Mouse (Mus musculus) heart, postnatal 36 days (tissue): Measurements from ENCODE around the gene Lep. TPM values are rescaled to one million over a fixed set of nuclear protein-coding genes. Genes with fewer than 3 reads are reported as not detected.

Experiments used
- DNase-seq, 2 experiments: peaks; one replicate each; pipeline ENCODE4 v3.0.0; 2021 to 2022
- intact Hi-C: fragments of 180-260 bp; cut with DNase I; formaldehyde crosslinking; loops from one replicate; pipeline ENCODE4 v1.15.1; 2025
- total RNA-seq, 2 experiments: library from RNA; stranded (reverse); gene quantifications; 2 replicates each; pipeline ENCODE4 v1.2.3; 2021

The Lep gene
- total RNA-seq, 2 experiments from 2014 or later: 0.22 TPM; not detected in 1

DNA sequence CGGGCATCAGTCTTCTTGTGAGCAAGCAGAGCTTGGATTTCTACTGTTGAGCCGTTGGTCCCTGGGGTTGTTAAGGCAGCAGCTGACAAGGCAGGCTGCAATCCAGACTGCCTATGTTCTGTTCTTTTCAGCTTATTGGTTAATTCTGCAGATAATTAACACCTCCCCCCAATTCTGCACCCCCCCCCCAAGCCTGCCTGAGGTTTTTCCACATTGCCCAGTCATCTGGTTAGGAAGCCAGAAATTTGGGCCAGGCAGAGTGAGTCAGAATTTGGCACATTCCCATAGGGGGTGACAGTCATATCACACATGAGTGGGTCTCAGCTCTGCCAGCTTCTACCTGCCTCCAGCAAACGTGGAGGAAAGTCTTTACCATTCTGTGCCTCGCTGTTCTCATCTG is 23.3 kb upstream of the Lep start:
- intact Hi-C loops: no loop called here
- DNase-seq: no peak

DNA sequence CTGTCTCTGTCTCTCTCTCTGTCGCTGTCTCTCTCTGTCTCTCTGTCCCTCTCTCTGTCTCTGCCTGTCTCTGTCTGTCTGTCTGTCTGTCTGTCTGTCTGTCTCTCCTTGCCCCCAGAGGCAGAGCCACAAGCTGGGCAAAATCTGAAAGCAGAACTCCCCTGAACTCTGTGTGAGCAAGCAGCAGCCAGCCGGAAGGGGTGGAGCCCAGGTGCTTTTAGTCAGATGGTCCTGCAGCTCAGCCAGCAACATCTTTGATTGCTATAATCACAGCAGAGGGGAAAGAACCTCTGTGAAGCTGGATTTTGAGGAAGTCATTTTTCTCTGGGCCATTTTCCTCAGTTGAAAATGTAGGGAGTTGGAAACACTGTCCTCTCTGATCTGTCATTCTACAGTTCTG is 19.8 kb upstream of the Lep start:
- no peak for DNase-seq
- intact Hi-C loops: no loop called here

DNA sequence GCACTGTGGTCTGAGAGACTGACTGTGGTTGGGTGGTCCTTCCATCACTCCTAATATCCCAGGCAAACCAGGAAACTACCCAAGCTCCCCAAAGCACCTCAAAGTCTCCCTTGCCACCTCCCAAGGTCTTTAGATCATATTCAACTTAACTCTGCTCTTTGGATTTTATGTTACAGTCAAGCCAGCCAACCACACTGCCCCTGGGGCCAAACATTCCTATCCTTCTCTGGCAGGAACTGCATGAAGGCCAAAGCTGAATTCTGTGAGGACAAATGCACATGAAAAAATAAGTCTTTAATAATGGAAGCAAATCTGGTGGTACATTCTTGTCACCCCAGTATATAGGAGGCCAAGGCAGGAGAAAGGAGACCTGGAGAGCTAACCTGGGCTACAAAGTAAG is 16.0 kb upstream of the Lep start:
- intact Hi-C loops: no loop called here
- DNase-seq: no peak

DNA sequence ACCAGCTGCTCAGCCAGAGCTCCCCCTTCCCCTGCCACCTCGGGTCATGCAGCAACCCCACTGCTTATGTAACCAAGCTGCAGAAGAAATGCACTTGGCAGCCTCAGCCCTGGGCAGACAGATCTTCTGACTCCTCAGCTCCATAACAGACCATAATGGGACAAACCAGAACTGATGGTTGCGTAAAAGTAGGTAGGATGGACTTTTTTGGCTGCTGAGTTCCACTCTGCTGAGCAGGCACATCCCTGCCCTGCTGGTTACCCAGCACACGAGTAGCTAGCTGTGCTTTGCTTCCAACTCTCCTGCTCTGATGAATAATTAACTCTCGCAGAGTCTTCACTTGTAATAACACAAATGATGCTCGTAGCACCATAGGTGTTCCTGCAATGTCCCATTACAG is 10.1 kb upstream of the Lep start:
- DNase-seq: no peak
- intact Hi-C loops: no loop called here

DNA sequence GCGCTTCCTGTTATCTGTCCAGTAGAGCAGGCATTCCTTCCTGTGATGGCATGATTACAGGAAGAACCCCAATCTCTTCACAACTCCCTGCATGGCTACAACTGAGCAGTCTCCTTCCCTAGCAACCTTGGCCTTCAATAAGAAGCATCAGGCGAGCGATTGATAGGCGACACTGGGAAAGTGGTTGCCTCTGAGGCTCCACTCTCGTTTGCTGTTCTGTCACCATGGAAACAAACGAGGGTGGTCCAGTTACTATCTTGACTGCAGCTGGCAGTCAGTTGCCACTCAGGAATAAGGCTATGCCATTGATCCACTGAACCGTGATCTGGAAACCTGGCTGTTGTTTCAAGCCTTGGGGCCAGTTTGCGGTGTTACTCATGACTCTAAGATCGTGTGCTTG is 7.8 kb upstream of the Lep start:
- DNase-seq: no peak
- intact Hi-C loops: no loop called here

DNA sequence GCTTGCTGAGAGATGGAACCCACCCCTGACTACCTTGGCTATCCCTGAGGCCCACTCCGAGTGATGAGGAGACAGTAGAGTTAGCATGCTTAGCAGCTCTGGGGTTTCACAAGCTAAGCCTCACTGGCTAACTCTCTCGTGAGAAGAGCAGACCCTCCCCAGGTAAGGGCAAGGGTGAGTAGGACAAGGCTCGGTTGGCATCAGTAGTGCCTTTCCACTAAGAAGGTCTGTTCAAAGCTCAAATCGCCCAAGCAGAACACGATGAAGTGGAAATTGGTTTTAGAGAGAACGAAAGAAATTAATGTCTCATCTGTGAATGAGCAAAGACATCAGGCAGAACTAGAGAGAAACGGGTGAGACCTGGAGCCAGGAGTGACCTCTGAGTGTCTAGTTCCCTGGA is 6.8 kb upstream of the Lep start:
- intact Hi-C loops: no loop called here
- no peak for DNase-seq

DNA sequence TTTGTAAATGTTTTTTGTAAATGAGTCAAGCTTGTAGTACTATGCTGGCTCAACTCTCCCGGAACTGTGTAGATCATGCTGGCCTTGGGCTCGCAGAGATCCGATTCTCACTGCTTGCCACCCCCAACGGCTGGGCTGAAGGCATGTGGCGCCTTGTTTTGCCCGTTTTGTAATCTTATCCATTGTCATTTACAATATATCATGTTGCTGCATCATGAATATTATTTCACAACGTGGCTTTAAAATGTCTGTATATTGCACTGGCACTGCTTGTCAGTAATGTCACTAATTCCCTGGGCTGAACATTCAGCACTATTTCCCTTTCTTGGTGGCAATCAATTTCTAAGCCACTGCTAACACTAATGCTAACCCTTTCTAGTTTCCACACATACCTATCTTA is 3.6 kb upstream of the Lep start:
- DNase-seq: no peak
- intact Hi-C loops: no loop called here

DNA sequence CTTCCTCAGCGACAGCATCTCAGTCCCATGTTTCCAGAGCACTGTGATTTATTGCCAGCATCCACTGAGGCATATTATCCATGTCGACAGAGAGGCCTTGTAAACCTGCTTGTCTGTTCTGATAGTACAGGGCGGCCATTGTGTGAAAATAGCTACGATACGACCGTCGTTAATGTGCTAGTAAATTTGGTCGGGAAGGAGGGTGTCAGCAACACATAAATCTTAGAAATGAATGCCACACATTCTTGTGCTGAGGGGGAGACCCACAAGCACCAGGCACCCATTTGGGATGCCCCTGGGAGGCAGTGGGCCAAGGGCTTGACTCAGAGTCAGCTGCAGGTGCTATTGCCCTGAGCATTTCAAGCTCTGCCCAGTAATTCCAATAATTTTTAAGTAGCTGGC is 6.4 kb downstream of the Lep start:
- DNase-seq: no peak
- intact Hi-C loops: no loop called here

DNA sequence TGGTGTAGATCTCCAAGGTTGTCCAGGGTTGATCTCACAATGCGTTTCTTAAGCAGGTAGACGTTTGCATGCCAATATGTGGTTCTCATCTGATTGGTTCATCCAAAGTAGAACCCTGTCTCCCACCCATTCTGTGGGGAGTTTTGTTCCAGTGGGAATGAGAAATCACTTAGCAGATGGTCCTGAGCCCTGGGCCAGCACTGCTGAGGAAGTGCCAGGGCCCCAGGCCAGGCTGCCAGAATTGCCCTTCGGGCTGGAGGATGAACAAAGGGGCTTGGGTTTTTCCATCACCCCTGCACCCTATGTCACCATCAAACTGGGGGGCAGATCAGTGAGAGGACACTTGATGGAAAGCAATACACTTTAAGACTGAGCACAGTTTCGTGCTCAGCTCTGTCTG is 12.2 kb downstream of the Lep start:
- DNase-seq: no peak
- intact Hi-C loops: no loop called here

DNA sequence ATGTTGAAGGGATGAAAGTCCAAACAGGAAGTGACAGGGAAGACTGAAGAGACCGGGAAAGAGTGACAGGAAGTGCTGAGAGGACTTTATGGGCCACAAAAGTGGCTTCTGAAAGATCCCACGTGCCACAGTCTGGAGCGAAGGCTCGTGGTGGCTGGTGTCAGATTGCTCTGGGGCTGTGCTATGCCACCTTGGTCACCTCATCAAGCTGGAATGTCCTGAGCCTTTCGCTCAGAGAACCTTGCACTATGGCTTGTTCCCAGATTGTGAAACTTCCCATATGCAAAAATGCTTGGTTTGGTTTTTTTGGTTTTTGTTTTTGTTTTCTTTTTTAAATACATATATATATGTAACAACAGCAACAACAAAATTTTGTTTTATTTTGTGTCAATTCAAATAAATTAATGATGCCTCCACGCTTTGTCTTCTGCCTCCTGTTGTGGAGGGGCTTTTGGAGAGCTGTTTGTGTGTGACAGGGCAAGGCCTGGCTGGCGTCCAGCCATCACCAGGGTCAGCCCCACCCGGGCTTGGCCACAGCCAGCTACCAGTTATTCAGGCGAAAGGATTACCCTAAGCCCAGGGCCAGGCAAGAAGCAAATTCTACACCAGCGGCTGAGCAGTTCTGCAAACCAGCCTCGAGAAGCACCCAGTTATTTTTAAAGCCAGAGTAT is 13.6 kb downstream of the Lep start:
- no peak for DNase-seq
- intact Hi-C loops: no loop called here

DNA sequence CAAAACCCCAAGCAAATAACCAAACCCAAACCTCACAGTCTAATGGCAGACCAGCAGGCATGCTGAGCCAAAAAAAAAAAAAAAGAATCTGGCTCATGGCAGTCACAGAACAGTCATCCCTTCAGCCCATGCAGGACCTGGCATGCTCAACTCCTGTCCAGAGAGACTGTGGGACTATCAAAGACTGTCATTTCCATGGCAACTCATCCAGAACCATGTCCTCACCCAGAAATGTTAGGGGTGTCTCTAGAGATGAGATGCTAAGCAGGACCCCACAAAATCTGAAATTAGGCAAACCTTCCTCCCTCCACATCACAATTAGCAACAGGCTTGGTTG is 14.1 kb downstream of the Lep start:
- DNase-seq: no peak

DNA sequence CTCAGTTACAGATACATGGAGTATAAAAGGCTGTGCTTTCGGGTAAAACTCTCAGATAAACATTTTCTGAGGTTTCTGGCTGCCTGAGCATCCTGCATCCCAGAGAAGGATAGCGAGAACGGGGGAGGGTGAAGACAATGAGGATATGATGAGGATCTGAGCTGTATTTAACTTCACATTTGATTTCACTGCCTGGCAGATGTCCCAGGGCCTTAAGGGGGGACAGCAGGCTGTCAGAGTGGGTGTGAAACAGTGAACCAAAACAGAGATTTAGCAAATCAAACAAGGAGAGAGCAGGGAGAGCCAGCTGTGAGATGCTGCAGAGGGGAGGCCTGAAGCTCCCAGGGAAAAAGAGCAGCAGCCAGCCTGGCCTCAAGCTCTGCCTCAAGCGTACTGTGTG is 19.3 kb downstream of the Lep start:
- DNase-seq: no peak
- intact Hi-C loops: no loop called here

More for the DNA sequence above, 14.1 kb downstream of the Lep start:
- intact Hi-C loops: no loop called here

DNA sequence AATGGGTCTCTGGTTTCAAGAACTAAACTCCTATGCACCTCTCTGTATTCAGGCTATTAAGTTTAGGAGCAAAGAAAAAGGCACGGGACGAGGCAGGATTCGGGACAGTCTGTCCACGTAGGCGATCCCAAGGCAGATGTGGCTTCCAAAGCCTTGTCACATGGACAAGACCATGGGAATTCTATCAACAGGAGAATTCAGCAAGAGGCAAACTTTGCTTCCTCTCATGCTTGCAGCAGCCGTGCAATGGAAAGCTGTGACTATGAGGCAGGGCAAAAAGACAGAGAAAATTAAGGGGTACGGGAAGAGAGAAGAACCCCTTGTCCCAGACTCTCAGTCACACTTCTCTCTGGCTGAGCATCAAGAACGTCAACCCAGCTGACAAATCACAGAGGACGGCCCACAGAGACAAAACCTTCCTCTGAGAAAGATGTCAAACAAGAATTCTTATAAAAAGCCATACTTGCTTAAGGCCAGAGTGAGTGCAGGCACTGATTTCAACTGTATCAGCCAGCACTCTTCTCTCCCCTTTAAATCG is 21.9 kb downstream of the Lep start:
- peak in 1 of 2 experiments; percentile 17 for DNase-seq
- intact Hi-C loops: no loop called here

DNA sequence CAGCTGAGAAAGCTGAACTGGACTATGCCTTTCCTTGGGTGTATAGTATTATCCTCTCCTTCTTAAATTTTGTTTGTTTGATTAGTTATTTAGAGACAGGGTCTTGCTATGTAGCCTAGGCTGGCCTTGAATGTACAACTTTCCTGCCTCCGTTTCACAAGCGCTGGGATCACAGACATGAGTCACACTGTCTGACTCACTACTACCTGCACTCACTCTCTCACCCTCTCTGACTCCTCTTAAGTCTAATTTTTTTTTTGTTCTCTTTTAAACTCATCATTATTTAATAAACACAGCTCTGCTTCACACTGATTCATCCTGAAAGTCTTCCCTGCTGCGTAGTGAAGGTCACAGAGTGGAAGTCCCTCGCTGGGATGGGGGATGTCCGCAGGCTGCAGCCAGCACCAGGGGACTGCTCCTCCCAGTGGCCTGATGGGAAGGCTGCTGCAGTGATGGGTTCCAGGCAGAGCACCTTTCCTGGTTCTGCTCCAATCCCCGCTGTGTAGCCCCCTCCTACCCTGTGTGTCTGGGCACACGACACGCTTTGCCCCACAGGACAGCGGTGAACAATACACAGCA is 22.8 kb downstream of the Lep start:
- no peak for DNase-seq
- intact Hi-C loops: no loop called here

DNA sequence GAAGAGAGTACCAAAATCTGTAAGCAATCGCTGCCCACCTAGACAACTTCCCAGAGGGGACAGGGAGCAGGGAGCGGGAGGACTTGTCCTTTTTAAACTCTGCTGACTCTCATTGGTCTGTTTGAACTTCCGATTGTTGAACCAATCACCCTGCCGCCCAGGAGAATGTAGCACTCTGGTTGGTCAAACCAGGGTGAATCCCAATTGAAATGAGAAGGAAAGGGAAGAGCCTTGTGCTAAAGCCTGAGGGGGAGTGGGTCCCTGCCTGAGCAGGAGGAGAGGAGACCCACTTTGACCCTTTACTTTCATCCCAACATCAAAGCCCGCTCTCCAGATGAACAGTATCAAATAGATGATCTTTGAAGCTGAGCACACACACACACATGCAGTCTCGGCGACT is 24.4 kb downstream of the Lep start:
- DNase-seq: no peak
- intact Hi-C loops: no loop called here

DNA sequence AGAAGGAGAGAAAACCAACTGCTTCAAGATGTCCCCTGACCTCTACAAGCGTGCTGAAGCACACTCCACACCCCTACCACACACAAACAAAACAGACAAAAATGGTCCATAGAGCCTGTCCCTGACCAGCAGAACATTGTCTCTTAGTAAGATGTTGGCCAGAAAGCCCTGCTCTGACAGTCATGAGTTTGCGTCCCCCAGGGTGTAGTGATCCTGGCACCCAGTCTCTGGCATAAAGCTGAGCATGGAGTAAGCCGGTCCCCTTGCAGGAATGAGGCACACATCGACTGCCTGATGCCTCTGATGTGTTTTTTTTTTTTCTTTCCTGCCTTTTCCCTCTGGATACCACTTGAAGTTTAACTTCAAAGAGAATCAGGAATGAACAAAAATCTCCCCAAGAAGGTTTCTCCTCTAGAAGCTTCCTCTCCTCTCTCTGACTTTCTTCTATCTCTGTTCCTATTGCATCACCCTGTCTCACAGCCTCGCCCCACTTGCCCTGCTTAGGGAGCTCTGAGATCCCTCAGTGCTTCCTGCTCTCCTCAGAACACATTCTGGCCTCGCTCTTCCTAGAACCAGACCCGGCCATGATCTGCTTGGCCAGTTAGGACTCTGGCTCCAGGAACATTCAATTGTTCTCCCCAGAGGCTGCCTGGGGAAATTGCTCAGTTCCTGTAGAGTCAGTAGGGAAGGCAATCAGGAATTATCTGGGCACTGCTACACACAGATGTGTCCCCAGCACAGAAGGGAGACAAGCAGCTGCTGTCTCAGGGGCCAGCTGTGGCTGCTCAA is 28.1 kb downstream of the Lep start:
- peak; percentile 58 to 62 for DNase-seq
- intact Hi-C loops: no loop called here

DNA sequence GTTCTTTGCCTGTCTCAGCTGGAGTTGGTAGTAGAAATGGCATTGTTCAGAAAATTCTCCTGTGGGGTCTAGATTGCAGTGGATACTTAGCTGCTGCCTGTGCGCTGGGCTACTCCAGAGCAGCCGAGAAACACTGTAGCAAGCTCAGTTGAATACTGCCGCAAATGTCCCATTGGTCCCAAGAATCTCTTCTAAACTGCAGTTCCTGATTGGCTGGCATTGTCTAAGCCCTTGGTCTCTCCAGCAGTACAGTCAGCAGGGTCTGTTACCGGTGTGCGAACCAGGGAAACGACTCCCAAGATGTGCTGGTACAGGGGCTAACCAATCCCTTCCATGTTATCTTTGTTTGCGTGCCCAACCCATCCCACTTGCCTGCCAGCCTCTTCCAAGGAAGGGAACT is 32.2 kb downstream of the Lep start:
- no peak for DNase-seq
- intact Hi-C loops: loop anchor here (2.0 kb wide), 2 partner anchors 17 to 51 kb away; no protein-coding TSS in a partner anchor

DNA sequence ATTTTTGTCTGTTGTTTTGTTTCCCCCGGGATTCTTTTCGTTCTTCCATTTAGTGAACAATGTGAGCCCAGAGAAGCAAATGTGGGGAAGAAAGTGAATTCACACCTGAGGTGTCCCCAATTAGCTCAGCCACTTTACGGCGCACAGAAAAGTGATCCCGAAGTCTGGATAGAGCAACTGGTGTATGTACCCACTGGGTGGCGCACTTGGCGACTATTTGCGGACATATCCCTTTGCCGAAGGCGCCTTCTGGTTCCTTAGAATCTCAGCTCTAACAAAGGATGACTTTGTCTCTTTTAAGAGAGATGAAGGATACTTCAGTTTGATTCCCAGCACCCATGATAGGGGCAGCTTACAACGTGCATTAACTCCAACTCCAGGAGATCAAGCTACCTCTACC is 32.9 kb downstream of the Lep start:
- intact Hi-C loops: loop anchor here (2.0 kb wide), 2 partner anchors 16 to 50 kb away; no protein-coding TSS in a partner anchor
- no peak for DNase-seq

DNA sequence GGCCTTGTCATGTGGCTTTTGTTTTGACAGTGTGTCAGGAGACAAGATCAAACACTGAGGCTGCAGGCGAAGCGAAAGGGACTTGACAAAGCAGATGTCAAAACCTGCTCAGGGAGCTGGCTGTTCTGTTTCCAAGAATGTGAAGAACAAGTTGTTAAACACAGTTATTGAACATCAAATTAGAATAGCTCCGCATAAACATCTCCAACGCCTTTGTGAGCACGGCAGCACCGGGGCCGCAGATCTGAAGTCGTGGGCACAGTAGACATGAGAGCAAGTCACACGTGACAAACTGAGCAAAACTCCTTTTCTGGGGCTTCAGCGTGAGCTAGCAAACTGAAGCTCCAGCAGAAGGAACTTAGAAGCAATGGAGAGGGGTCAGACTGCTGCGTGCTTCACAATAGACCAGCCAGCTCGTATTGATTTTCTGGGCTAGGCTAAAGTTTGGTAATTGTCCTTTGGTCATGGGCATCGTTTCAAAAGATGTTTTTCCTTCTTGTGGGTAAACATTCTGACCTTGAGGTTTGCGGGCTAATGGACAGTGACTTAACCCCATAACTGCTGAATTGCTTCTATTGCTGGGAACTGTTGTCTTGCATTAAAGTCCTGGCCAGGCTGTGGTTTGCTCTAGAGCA is 39.6 kb downstream of the Lep start:
- no peak for DNase-seq
- intact Hi-C loops: no loop called here

DNA sequence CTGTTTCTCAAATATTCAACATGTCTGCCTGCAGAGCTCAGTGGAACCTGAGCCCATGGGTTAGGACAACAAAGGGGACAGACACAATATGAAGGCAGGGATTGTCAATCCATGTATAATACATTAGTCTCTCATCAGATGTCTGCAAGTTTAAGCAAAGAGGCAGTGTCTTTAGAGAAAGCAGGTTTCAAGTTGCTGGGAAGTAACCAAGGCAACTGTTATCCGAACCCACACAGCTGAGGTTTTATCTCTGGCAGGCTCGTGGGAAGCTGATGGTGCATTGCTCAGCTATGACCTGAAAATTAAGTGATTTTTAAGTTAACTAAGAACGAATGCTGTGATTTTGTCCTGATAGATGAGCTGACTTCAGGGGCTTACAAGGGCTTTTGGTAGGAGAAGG is 40.4 kb downstream of the Lep start:
- intact Hi-C loops: no loop called here
- no peak for DNase-seq

DNA sequence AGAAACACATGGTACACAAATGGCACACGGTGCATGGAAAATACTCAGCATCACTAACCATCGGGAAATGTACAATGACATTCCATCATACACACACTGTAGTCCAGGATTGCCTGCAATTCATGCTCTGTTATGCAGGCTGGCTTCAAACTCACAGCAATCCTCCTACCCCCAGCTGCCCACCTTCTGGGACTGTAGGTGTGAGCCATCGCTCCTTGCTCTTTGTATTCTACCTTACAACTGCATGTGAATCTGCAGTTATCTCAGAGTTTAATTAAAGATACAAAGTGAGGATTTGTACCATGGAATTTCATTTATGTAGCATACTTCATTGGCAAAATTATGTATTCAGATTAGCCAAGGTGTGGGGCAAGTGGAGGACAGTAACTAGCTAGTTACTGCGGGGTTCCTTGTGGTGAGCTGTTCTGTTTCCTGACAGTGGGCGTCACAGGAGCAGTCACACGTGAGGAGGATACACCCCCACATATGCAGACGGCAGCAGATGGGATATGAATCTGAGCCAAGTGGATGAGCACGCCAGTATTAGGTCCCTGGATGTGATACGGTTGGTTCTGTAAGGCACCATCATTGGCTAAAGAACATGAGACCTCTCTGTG is 41.3 kb downstream of the Lep start:
- intact Hi-C loops: no loop called here
- DNase-seq: no peak
